Mouse (Mus musculus): ENCODE data around the gene Olfr1420. TPM values are rescaled to one million over a fixed set of nuclear protein-coding genes. Genes with fewer than 3 reads are reported as not detected.
"Not testable (repeated sequence)": the region's sequence is repeated elsewhere in the genome, so short reads cannot be mapped to it uniquely, and the experiment has no call there.

Gene Olfr1420
- polyA plus RNA-seq, 1 experiment = not detected

DNA sequence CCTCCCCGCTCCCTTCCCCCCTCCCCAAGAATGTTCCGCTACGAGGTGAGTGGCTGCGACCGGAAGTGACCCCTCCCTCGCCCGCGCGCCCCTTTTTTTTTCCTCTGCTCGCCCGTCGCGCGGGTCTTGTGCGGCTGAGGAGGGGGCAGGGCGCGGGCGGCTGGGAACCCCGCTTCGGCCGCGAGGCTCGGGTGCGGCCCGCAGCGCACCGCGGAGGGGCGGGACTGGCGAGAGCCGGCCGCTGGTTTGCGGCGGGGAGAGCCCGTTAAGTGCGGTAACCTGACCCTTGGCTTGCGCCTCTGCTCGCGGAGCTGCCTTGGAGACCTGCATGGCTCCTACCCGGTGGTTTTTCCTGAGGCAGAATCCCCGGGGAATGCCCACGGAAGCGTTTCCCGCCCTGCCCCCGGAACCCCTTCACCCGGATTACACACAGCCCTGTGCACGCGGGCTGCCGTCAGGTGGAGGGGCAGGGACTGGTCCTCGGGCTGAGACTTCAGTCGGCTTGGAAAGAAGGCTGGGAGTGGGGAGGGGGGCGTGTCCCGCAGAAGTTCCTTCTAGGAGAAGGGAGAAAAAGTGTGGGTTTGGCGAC is 26.3 kb downstream of the Olfr1420 start:
- Histone ChIP-seq H3K4me3 (ENCODE audit: control insufficient read depth, insufficient read depth, low read length) (peak overlapping the region; percentile 91), H3K4me1 (replicated peaks; ENCODE audit: control insufficient read depth, insufficient read depth, low read length) (peaks cover 9% of the 10 kb centered on the region), H3K36me3 (ENCODE audit: control insufficient read depth, insufficient read depth, low read length) (peaks cover 10% of the 10 kb centered on the region), H3K27ac (ENCODE audit: control insufficient read depth, insufficient read depth, low read length) (no peak overlapping the region; the same call in 1 of the 2 replicates), H3K27me3 (ENCODE audit: control insufficient read depth, insufficient read depth, low read length) (no peaks in the 10 kb centered on the region)
- TF ChIP-seq POLR2A (IDR thresholded peaks at IDR 0.05; ENCODE audit: control insufficient read depth, extremely low read depth, insufficient read depth, low read length, poor library complexity) (no peak), CTCF (IDR thresholded peaks at IDR 0.05; ENCODE audit: borderline replicate concordance, control insufficient read depth, extremely low read depth, insufficient read depth, low read length, poor library complexity) (no peak)
- DNase-seq = peak; percentile 52
- under 1% methylated on average over 46 of the region's 54 CpGs for WGBS

DNA sequence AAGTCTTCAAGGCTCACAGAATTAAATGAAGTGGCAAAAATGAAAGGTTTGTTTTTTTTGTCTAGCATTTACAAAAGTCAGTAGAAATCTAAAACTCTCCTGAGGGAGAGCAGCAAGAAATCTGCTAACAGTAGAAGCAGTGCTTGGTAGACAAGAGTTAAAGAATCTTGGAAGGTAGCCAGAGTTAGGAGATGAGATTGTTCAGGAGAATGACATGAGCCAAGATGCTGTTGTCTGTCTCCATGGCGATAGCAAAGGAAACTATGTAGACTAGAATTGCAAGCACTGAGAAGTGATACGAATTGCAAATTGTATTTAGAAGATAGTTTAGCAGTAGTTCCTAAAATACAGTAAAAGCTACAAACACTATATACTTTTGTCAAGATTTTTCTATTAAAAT is 29.4 kb downstream of the Olfr1420 start:
- no peak overlapping the region for H3K27ac ChIP-seq (ENCODE audit: control insufficient read depth, insufficient read depth, low read length)
- 82% methylated on average over 2 of the region's 2 CpGs for WGBS
- no peak for DNase-seq
- no peak overlapping the region for H3K4me3 ChIP-seq (ENCODE audit: control insufficient read depth, insufficient read depth, low read length)
- no peaks in the 10 kb centered on the region for H3K27me3 ChIP-seq (ENCODE audit: control insufficient read depth, insufficient read depth, low read length)
- H3K36me3 ChIP-seq (ENCODE audit: control insufficient read depth, insufficient read depth, low read length) = peaks cover 21% of the 10 kb centered on the region
- TF ChIP-seq POLR2A (IDR thresholded peaks at IDR 0.05; ENCODE audit: control insufficient read depth, extremely low read depth, insufficient read depth, low read length, poor library complexity) (no peak), CTCF (IDR thresholded peaks at IDR 0.05; ENCODE audit: borderline replicate concordance, control insufficient read depth, extremely low read depth, insufficient read depth, low read length, poor library complexity) (no peak)
- H3K4me1 ChIP-seq (replicated peaks; ENCODE audit: control insufficient read depth, insufficient read depth, low read length) = peaks cover 9% of the 10 kb centered on the region

DNA sequence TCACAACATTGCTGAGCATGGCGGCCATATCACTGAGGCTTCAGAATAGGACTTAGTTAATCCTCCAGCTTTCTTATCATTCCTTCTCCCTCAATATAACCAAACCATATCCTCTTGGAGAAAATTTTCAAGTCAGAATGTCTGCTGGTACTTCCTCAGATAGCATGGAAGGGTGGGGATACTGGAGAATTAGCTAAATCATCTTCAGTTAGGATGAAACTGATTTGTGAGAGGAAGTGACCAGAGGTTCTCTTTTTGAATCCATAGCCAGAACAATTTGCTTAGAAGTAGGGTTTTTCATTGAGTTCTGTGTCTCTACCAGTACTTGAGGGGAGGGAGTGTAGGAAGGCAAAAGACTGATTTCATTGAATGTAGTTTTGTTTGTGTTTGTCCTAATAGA is 35.7 kb downstream of the Olfr1420 start:
- Histone ChIP-seq H3K4me1 (replicated peaks; ENCODE audit: control insufficient read depth, insufficient read depth, low read length) (no peaks in the 10 kb centered on the region), H3K36me3 (ENCODE audit: control insufficient read depth, insufficient read depth, low read length) (peaks cover 70% of the 10 kb centered on the region), H3K27ac (ENCODE audit: control insufficient read depth, insufficient read depth, low read length) (no peak overlapping the region), H3K27me3 (ENCODE audit: control insufficient read depth, insufficient read depth, low read length) (no peaks in the 10 kb centered on the region), H3K4me3 (ENCODE audit: control insufficient read depth, insufficient read depth, low read length) (no peak overlapping the region)
- 97% methylated on average over 1 of the region's 1 CpGs for WGBS
- TF ChIP-seq CTCF (IDR thresholded peaks at IDR 0.05; ENCODE audit: borderline replicate concordance, control insufficient read depth, extremely low read depth, insufficient read depth, low read length, poor library complexity) = no peak
- TF ChIP-seq POLR2A (IDR thresholded peaks at IDR 0.05; ENCODE audit: control insufficient read depth, extremely low read depth, insufficient read depth, low read length, poor library complexity) = no peak
- DNase-seq = no peak

DNA sequence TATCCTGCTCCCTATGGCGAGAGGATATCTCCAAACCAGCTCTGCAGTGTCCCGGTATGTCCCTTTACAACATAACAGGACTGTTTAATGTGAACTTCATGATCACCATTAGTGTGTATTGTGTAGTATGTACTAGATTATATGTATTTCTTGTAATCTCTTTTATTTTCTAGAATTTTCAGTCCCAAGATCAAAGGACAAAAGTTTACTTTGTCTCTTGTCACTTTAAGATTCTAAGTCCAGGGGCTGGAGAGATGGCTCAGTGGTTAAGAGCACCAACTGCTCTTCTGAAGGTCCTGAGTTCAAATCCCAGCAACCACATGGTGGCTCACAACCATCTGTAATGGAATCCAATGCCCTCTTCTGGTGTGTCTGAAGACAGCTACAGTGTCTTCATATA is 36.1 kb downstream of the Olfr1420 start:
- DNase-seq; H3K4me1 ChIP-seq (replicated peaks; ENCODE audit: control insufficient read depth, insufficient read depth, low read length); H3K27ac ChIP-seq (ENCODE audit: control insufficient read depth, insufficient read depth, low read length); H3K27me3 ChIP-seq (ENCODE audit: control insufficient read depth, insufficient read depth, low read length); H3K4me3 ChIP-seq (ENCODE audit: control insufficient read depth, insufficient read depth, low read length): not testable (repeated sequence)
- WGBS = 99% methylated on average over 2 of the region's 2 CpGs
- peaks cover 74% of the 10 kb centered on the region for H3K36me3 ChIP-seq (ENCODE audit: control insufficient read depth, insufficient read depth, low read length)

DNA sequence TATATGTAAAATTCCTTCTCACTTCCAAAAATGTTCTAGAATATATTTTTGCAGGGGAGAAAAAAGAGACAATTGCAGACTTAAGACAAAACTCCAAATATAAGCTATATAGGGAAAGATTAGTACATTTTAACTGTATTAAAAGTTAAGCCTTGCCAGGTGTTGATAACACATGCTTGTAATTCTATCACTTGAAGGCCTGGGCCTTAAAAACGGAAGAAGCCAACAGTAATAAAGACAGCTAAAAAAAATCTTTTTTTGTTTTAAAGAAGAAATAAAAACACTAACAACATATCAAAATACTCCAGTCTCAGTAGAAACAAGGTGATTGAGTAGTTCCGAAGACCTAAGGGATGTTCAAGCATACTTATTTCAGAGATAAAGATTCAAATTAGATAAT is 40.0 kb downstream of the Olfr1420 start:
- Histone ChIP-seq H3K4me1 (replicated peaks; ENCODE audit: control insufficient read depth, insufficient read depth, low read length) (no peaks in the 10 kb centered on the region), H3K4me3 (ENCODE audit: control insufficient read depth, insufficient read depth, low read length) (no peak overlapping the region), H3K27me3 (ENCODE audit: control insufficient read depth, insufficient read depth, low read length) (no peaks in the 10 kb centered on the region), H3K36me3 (ENCODE audit: control insufficient read depth, insufficient read depth, low read length) (peaks cover 89% of the 10 kb centered on the region), H3K27ac (ENCODE audit: control insufficient read depth, insufficient read depth, low read length) (no peak overlapping the region)
- DNase-seq = no peak
- 96% methylated on average over 2 of the region's 2 CpGs for WGBS
- TF ChIP-seq CTCF (IDR thresholded peaks at IDR 0.05; ENCODE audit: borderline replicate concordance, control insufficient read depth, extremely low read depth, insufficient read depth, low read length, poor library complexity) (no peak), POLR2A (IDR thresholded peaks at IDR 0.05; ENCODE audit: control insufficient read depth, extremely low read depth, insufficient read depth, low read length, poor library complexity) (no peak)

DNA sequence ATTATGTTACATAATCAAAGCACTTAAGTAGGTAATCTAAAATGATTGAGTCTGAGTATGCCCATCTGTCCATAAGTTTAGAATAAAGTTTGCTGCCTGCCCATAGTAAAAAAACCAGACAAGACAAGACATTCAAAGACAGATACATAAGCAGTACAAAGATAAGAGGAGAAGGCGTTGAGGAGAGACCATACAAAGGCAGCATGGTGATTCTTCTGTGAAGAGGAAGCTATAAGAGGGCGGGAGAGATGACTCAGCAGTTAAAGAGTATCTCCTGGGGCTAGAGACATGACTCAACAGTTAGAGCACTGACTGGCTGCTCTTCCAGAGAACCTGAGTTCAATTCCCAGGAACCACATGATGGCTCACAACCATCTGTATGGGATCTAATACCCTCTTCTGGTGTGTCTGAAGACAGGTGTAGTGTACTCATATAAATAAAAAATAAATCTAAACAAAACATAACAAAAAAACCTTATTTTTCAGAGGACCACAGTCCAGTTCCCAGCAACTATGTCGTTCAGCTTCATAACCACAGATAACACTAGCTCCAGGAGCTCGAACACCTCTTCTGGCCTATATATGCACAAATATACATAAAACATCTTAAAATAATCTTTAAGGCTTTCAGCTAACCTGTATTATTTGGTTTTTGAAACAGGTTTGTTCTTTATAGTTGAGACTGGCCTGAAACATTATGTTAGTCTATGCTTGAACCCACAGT is 41.8 kb downstream of the Olfr1420 start:
- TF ChIP-seq CTCF (IDR thresholded peaks at IDR 0.05; ENCODE audit: borderline replicate concordance, control insufficient read depth, extremely low read depth, insufficient read depth, low read length, poor library complexity) (no peak), POLR2A (IDR thresholded peaks at IDR 0.05; ENCODE audit: control insufficient read depth, extremely low read depth, insufficient read depth, low read length, poor library complexity) (no peak)
- Histone ChIP-seq H3K36me3 (ENCODE audit: control insufficient read depth, insufficient read depth, low read length) (peaks cover 89% of the 10 kb centered on the region), H3K4me1 (replicated peaks; ENCODE audit: control insufficient read depth, insufficient read depth, low read length) (no peaks in the 10 kb centered on the region)

DNA sequence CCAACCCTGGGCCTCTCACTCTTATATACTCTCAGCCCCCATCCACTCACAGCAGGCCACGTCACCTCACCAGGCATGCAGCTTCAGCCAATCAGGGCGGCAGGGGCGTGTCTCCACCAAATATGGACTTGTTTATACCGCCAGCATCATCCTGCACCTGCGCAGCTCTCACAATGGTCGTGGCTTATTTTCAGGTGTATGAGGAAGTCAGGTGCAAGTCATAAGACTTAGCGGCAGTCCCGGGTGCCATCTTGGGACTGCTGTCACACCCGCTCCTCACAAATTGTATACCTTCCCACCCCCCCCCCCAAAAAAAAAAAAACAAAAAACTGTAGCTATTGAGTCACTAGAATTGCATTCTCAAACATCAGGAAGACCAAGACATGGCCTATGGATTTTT is 60.1 kb downstream of the Olfr1420 start:
- H3K27me3 ChIP-seq (ENCODE audit: control insufficient read depth, insufficient read depth, low read length); H3K4me3 ChIP-seq (ENCODE audit: control insufficient read depth, insufficient read depth, low read length); H3K27ac ChIP-seq (ENCODE audit: control insufficient read depth, insufficient read depth, low read length); DNase-seq; H3K4me1 ChIP-seq (replicated peaks; ENCODE audit: control insufficient read depth, insufficient read depth, low read length): not testable (repeated sequence)
- 100% methylated on average over 9 of the region's 9 CpGs for WGBS
- H3K36me3 ChIP-seq (ENCODE audit: control insufficient read depth, insufficient read depth, low read length) = peaks cover 35% of the 10 kb centered on the region

More for the DNA sequence above, 41.8 kb downstream of the Olfr1420 start:
- 87% methylated on average over 4 of the region's 4 CpGs for WGBS
- Histone ChIP-seq H3K27ac (ENCODE audit: control insufficient read depth, insufficient read depth, low read length) (no peak overlapping the region), H3K27me3 (ENCODE audit: control insufficient read depth, insufficient read depth, low read length) (no peaks in the 10 kb centered on the region), H3K4me3 (ENCODE audit: control insufficient read depth, insufficient read depth, low read length) (no peak overlapping the region)
- DNase-seq = no peak

Other genes starting within 250 kb of the Olfr1420 start
- 0.59 and 0.80 TPM in 2 replicates for gene Ms4a3, start 245.7 kb upstream of the Olfr1420 start, polyA plus RNA-seq (2012; rRNA removed)
- not detected in 2 replicates for gene Oosp2, start 226.0 kb upstream of the Olfr1420 start, polyA plus RNA-seq (2012; rRNA removed)
- 0.11 and 0.84 TPM in 2 replicates for gene Oosp1, start 195.4 kb upstream of the Olfr1420 start, polyA plus RNA-seq (2012; rRNA removed)
- not detected in 2 replicates for gene Oosp3, start 189.5 kb upstream of the Olfr1420 start, polyA plus RNA-seq (2012; rRNA removed)
- 0.08 and 0.18 TPM in 2 replicates for gene Gif, start 139.0 kb upstream of the Olfr1420 start, polyA plus RNA-seq (2012; rRNA removed)
- gene Mrpl16, start 116.2 kb upstream of the Olfr1420 start, polyA plus RNA-seq (2012; rRNA removed) = 8.9 and 10.6 TPM in 2 replicates
- gene Stx3, start 67.2 kb upstream of the Olfr1420 start, polyA plus RNA-seq (2012; rRNA removed) = 2.2 and 2.4 TPM in 2 replicates
- gene Olfr1417, start 47.3 kb upstream of the Olfr1420 start, polyA plus RNA-seq (2012; rRNA removed) = not detected in 2 replicates
- not detected in 2 replicates for gene Olfr1418, start 25.5 kb upstream of the Olfr1420 start, polyA plus RNA-seq (2012; rRNA removed)
- gene Olfr1419, start 11.5 kb upstream of the Olfr1420 start, polyA plus RNA-seq (2012; rRNA removed) = 0.11 TPM in 1 of 2 replicates, not detected in the other
- gene Patl1, start 25.8 kb downstream of the Olfr1420 start, polyA plus RNA-seq (2012; rRNA removed) = 28.1 and 34.4 TPM in 2 replicates
- 23.0 and 24.5 TPM in 2 replicates for gene Osbp, start 79.4 kb downstream of the Olfr1420 start, polyA plus RNA-seq (2012; rRNA removed)
- not detected in 2 replicates for gene Olfr1423, start 154.8 kb downstream of the Olfr1420 start, polyA plus RNA-seq (2012; rRNA removed)
- gene Olfr1424, start 176.1 kb downstream of the Olfr1420 start, polyA plus RNA-seq (2012; rRNA removed) = not detected in 2 replicates
- gene Olfr1425, start 191.2 kb downstream of the Olfr1420 start, polyA plus RNA-seq (2012; rRNA removed) = not detected in 2 replicates
- not detected in 2 replicates for gene Olfr1426, start 205.4 kb downstream of the Olfr1420 start, polyA plus RNA-seq (2012; rRNA removed)
- not detected in 2 replicates for gene Olfr1427, start 216.8 kb downstream of the Olfr1420 start, polyA plus RNA-seq (2012; rRNA removed)
- gene Olfr1428, start 229.3 kb downstream of the Olfr1420 start, polyA plus RNA-seq (2012; rRNA removed) = not detected in 2 replicates
- gene Olfr76, start 236.6 kb downstream of the Olfr1420 start, polyA plus RNA-seq (2012; rRNA removed) = 0.12 TPM in 1 of 2 replicates, not detected in the other

Measured in thymus, adult 2 months (tissue).